Mouse (Mus musculus): Measurements from ENCODE around the gene Itfg2. TPM values are rescaled to one million over a fixed set of nuclear protein-coding genes. Genes with fewer than 3 reads are reported as not detected.

Itfg2 gene
- total and polyA plus RNA-seq, 3 experiments, result 16.6 to 44.8 TPM; not detected in 1

DNA sequence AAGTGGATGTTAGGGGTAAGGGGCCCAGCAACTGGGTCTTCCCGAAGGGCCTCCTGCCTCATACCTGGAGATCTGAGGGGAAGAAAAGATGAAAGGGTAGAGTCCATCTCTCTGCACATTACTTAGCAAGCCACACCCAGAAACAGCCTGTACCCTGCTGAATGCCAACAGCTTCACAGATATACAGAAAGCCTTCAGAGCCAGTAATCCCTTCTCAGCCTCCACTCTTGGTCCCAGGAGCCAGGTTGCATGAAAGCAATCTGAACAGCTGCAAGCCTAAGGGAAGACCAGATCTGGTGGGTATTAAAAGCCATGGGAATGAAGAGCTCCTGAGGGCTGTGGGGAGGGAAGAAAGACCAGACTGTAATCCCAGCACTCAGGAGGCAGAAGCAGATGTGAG lies 35.5 kb downstream of the Itfg2 start:
- H3K4me1 ChIP-seq (ENCODE audit: control insufficient read depth in 1 of 2, insufficient read depth in 2 of 2, low read length in 2 of 2), result no peaks in the 10 kb centered on the region
- DNase-seq (ENCODE audit: low read depth, low spot score), result no peak
- TF ChIP-seq MAZ (IDR thresholded peaks at IDR 0.05; ENCODE audit: low read depth, low read length) (no peak), MAX (IDR thresholded peaks at IDR 0.05; ENCODE audit: low read length) (no peak), ZNF384 (IDR thresholded peaks at IDR 0.05; ENCODE audit: low read depth, low read length) (no peak), E2F4 (IDR thresholded peaks at IDR 0.05; ENCODE audit: borderline replicate concordance, low read depth, low read length) (no peak), JUND (IDR thresholded peaks at IDR 0.05; ENCODE audit: low read depth, low read length) (no peak)
- no peak overlapping the region for H3K27ac ChIP-seq (ENCODE audit: control insufficient read depth, low read depth, low read length)
- H3K36me3 ChIP-seq (ENCODE audit: control insufficient read depth in 1 of 2, insufficient read depth in 2 of 2, low read length in 2 of 2), result no peaks in the 10 kb centered on the region
- H3K79me2 ChIP-seq (ENCODE audit: control insufficient read depth, insufficient read depth, low read length, poor library complexity), result no peaks in the 10 kb centered on the region
- H3K4me3 ChIP-seq (ENCODE audit: control insufficient read depth in 1 of 2, insufficient read depth in 1 of 2, low read depth in 2 of 2, low read length in 2 of 2), result no peak overlapping the region
- H3K9ac ChIP-seq (ENCODE audit: control insufficient read depth, low read depth, low read length, poor library complexity, severe bottlenecking), result no peak overlapping the region
- no peaks in the 10 kb centered on the region for H3K9me3 ChIP-seq (replicated peaks; ENCODE audit: insufficient read depth, low read length)
- H3K27me3 ChIP-seq (ENCODE audit: control insufficient read depth in 1 of 2, insufficient read depth in 2 of 2, low read length in 2 of 2), result no peaks in the 10 kb centered on the region

DNA sequence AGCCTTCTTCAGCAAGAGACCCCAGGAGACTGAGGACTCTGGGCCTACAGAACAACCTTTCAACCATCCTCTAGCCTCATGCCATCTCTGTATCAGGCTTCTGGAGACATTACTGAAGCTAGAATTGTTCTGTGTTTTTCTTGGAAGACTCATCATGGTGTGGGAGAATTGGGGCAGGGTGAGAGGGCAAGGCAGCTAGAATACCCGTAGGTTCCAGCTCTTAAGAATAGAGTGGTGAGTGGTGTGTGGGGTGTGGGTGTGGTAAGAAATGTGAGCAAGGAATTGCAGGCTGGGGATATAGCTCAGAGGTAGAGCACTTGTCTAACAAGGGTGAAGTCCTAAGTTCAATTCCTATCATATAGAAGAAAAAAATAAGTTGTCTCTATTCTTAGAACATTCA lies 39.7 kb downstream of the Itfg2 start:
- H3K4me1 ChIP-seq (ENCODE audit: control insufficient read depth in 1 of 2, insufficient read depth in 2 of 2, low read length in 2 of 2), result peaks cover 0 to 5% of the 10 kb centered on the region in 2 experiments; a peak in 1 of 4 replicates
- H3K9ac ChIP-seq (ENCODE audit: control insufficient read depth, low read depth, low read length, poor library complexity, severe bottlenecking), result no peak overlapping the region
- no peaks in the 10 kb centered on the region for H3K9me3 ChIP-seq (replicated peaks; ENCODE audit: insufficient read depth, low read length)
- H3K4me3 ChIP-seq (ENCODE audit: control insufficient read depth in 1 of 2, insufficient read depth in 1 of 2, low read depth in 2 of 2, low read length in 2 of 2), result no peak overlapping the region
- no peaks in the 10 kb centered on the region for H3K36me3 ChIP-seq (ENCODE audit: control insufficient read depth in 1 of 2, insufficient read depth in 2 of 2, low read length in 2 of 2)
- no peak for TF ChIP-seq E2F4 (IDR thresholded peaks at IDR 0.05; ENCODE audit: borderline replicate concordance, low read depth, low read length)
- TF ChIP-seq SIN3A (IDR thresholded peaks at IDR 0.05; ENCODE audit: low read length), result no peak
- no peak for TF ChIP-seq POLR2AphosphoS2 (IDR thresholded peaks at IDR 0.05; ENCODE audit: low read length)
- TF ChIP-seq MXI1 (IDR thresholded peaks at IDR 0.05; ENCODE audit: low read depth, low read length), result no peak
- TF ChIP-seq NRF1 (IDR thresholded peaks at IDR 0.05; ENCODE audit: insufficient read depth, low read depth, low read length, poor library complexity, severe bottlenecking), result no peak
- TF ChIP-seq TBP (IDR thresholded peaks at IDR 0.05; ENCODE audit: low read depth, low read length), result no peak
- TF ChIP-seq RCOR1 (IDR thresholded peaks at IDR 0.05; ENCODE audit: low read depth, low read length), result no peak
- no peak for TF ChIP-seq MYB (IDR thresholded peaks at IDR 0.05; ENCODE audit: low read depth, low read length)
- no peak for TF ChIP-seq ZKSCAN1 (IDR thresholded peaks at IDR 0.05; ENCODE audit: low read depth, low read length)
- TF ChIP-seq SMC3 (IDR thresholded peaks at IDR 0.05; ENCODE audit: low read depth, low read length), result no peak
- TF ChIP-seq MAX (IDR thresholded peaks at IDR 0.05; ENCODE audit: low read length), result no peak
- no peak for TF ChIP-seq CHD1 (IDR thresholded peaks at IDR 0.05; ENCODE audit: low read depth, low read length)
- TF ChIP-seq BHLHE40 (IDR thresholded peaks at IDR 0.05; ENCODE audit: borderline replicate concordance, low read depth, low read length), result no peak
- TF ChIP-seq NELFE (IDR thresholded peaks at IDR 0.05; ENCODE audit: low read depth, low read length), result no peak
- TF ChIP-seq USF2 (IDR thresholded peaks at IDR 0.05; ENCODE audit: borderline replicate concordance in 1 of 2, insufficient read depth in 1 of 2, low read depth in 1 of 2, low read length in 2 of 2), result no peak
- no peak for TF ChIP-seq CHD2 (IDR thresholded peaks at IDR 0.05; ENCODE audit: low read length)
- no peak for TF ChIP-seq ETS1 (IDR thresholded peaks at IDR 0.05; ENCODE audit: low read depth, low read length)
- no peaks in the 10 kb centered on the region for H3K27me3 ChIP-seq (ENCODE audit: control insufficient read depth in 1 of 2, insufficient read depth in 2 of 2, low read length in 2 of 2)
- no peaks in the 10 kb centered on the region for H3K79me2 ChIP-seq (ENCODE audit: control insufficient read depth, insufficient read depth, low read length, poor library complexity)
- no peak for DNase-seq (ENCODE audit: low read depth, low spot score)
- H3K27ac ChIP-seq (ENCODE audit: control insufficient read depth, low read depth, low read length), result no peak overlapping the region

Data from MEL (cell line).